Mouse (Mus musculus) erythroblast, embryonic 14.5 days (primary cell): ENCODE measurements around the gene Btbd11.

Source experiments
- GATA1 ChIP-seq: IDR thresholded peaks from 2 replicates; pipeline ENCODE4 v1.6.1; 2012; ENCODE audit warnings: low read length, inconsistent platforms, mixed read lengths
- TAL1 ChIP-seq: IDR thresholded peaks from 3 replicates; pipeline ENCODE4 v1.6.1; 2012; ENCODE audit warnings: low read length, inconsistent platforms, mixed read lengths

DNA sequence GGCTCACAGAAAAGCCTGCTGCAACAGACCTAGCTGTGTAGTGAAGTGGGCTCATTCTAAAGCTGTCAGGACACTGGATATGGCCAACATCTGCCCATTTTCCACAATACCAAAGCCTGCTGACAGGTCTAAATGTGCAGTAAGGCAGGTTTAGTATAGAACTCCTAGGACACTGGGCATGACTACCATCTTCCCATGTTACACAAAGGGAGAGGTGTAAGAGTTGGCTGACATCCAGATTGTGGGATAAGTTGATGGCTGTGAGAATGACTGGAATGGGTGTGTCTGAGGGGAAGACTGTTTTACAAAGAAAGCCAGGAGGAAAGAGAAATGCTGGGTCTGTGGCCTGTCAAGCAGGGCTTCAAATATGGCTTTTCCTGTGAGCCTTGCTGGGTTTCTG is 313.1 kb downstream of the Btbd11 start:
- TF ChIP-seq GATA1 (no peak), TAL1 (no peak)
